Mouse (Mus musculus): ENCODE data around the gene Ncoa3.

- TF ChIP-seq CTCF (IDR thresholded peaks at IDR 0.05; ENCODE audit: low read depth) (no peak), EP300 (IDR thresholded peaks at IDR 0.05; ENCODE audit: low read depth) (no peak)
Observed at GRCm38 (mm10) chr2:166086457-166087233, 94.2 kb downstream of the Ncoa3 start.

All from liver, embryonic 14.5 days (tissue).